Mouse (Mus musculus): ENCODE data around the gene Brd9. TPM values are rescaled to one million over a fixed set of nuclear protein-coding genes. Genes with fewer than 3 reads are reported as not detected.
A peak's percentile ranks its signal among the peaks of the same experiment; 100 is the strongest.
"Not testable (repeated sequence)": the region's sequence is repeated elsewhere in the genome, so short reads cannot be mapped to it uniquely, and the experiment has no call there.

Gene Brd9
- polyA plus RNA-seq, 1 experiment from 2014 or later = 82.6 TPM

DNA sequence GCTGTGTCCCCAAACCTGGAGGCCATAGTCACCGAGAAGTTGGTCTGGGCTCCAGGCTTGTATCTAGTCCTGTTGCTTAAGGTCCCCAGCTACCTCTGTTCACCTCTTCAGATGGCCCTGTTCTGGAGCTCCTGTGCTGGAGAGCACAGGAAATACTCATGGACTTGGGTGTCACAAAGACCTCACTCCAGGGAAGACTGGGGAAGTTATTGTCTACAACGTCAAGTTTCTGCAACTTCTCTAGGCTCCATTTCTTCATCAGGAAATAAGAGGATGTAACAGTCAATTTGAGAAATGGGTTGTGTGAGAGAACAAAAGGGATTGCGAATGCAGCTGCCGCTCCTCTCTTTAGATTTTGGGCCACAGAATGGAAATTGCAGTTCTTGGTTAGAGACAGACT is 58.8 kb downstream of the Brd9 start:
- H3K4me3 ChIP-seq (replicated peaks) = no peak overlapping the region
- 89% methylated on average over 4 of the region's 4 CpGs for WGBS

DNA sequence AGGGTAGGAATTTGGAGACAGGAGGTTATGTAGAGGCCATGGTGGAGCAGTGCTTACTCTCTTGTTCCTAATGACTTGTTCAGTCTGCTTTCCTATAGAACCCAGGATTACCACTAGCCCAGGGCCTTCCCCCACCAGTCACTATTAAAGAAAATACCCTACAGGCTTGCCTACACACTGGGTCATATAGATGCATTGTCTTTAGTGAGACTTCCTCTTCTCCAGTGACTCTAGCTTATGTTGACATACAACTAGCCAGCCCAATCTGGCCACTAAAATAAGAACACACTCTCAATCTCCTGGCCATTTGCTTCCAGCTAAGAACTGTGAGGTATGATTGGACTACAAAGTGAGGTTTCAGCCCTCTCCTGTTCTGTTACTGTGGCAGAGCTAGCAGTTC is 62.9 kb downstream of the Brd9 start:
- Histone ChIP-seq H3K4me2 (no peak overlapping the region), H3K4me3 (replicated peaks) (no peak overlapping the region), H3K27me3 (peaks cover 3% of the 10 kb centered on the region; the same call in 1 of the 2 replicates), H3K27ac (no peak overlapping the region), H3K36me3 (replicated peaks) (no peaks in the 10 kb centered on the region), H3K4me1 (no peaks in the 10 kb centered on the region), H3K9me3 (no peaks in the 10 kb centered on the region), H3K9ac (no peak overlapping the region)
- ATAC-seq (ENCODE audit: low FRiP score) = no peak

More for the DNA sequence above, 58.8 kb downstream of the Brd9 start:
- no peak overlapping the region for H3K4me2 ChIP-seq
- 0 out of 2 replicates have a peak, but pooled peaks cover 3% of the 10 kb centered on the region for H3K27me3 ChIP-seq
- no peaks in the 10 kb centered on the region for H3K36me3 ChIP-seq (replicated peaks)
- no peak overlapping the region for H3K9ac ChIP-seq
- H3K4me1 ChIP-seq = no peaks in the 10 kb centered on the region
- H3K9me3 ChIP-seq = no peaks in the 10 kb centered on the region
- no peak for ATAC-seq (ENCODE audit: low FRiP score)
- no peak overlapping the region for H3K27ac ChIP-seq

DNA sequence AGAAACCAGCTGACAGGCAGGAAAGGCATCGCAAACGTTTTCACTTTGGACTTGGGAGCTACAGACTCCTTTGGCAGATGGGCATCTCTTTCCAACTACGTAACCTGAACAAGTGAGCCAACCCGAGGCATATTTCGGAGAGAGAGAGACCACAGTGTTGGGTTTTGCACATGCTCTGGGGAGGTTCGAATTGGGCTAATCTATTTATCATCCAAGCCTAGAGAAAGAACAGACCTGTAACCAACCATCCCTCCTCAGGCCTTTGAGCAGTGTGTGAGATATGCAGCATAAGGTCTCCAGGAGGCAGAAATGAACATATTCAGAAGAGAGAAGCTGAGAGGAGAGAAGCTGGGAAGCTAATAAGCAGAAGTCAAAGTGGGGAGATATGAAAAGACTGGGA is 63.4 kb downstream of the Brd9 start:
- peaks cover 7% of the 10 kb centered on the region; the same call in 1 of the 2 replicates for H3K27me3 ChIP-seq
- ATAC-seq (ENCODE audit: low FRiP score) = no peak

DNA sequence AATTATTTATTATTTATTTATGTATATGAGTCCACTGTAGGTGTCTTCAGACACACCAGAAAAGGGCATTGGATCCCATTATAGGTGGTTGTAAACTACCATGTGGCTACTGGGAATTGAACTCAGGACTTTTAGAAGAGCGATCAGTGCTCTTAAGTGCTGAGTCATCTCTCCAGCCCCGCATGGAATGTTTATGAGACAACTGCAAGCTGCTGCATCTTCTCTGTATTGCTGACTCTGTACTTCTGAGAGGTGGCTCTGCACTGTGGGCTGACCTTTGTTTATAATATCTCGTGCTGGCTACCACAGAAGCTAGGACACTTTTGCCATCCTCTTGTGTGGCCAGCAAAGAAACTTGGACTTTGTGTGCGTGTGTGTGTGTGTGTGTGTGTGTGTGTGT is 63.9 kb downstream of the Brd9 start:
- Histone ChIP-seq H3K27ac (no peak overlapping the region), H3K4me2 (no peak overlapping the region), H3K9me3 (no peaks in the 10 kb centered on the region), H3K9ac (no peak overlapping the region), H3K4me1 (no peaks in the 10 kb centered on the region), H3K27me3 (peaks cover 11% of the 10 kb centered on the region; the same call in 1 of the 2 replicates), H3K36me3 (replicated peaks) (no peaks in the 10 kb centered on the region), H3K4me3 (replicated peaks) (no peak overlapping the region)
- whole genome bisulfite sequencing = 74% methylated on average over 4 of the region's 4 CpGs
- no peak for ATAC-seq (ENCODE audit: low FRiP score)

More for the DNA sequence above, 63.4 kb downstream of the Brd9 start:
- H3K4me2 ChIP-seq = no peak overlapping the region
- WGBS = 81% methylated on average over 6 of the region's 6 CpGs
- no peaks in the 10 kb centered on the region for H3K9me3 ChIP-seq
- no peaks in the 10 kb centered on the region for H3K4me1 ChIP-seq
- H3K36me3 ChIP-seq (replicated peaks) = no peaks in the 10 kb centered on the region
- no peak overlapping the region for H3K9ac ChIP-seq
- H3K27ac ChIP-seq = no peak overlapping the region
- H3K4me3 ChIP-seq (replicated peaks) = no peak overlapping the region

DNA sequence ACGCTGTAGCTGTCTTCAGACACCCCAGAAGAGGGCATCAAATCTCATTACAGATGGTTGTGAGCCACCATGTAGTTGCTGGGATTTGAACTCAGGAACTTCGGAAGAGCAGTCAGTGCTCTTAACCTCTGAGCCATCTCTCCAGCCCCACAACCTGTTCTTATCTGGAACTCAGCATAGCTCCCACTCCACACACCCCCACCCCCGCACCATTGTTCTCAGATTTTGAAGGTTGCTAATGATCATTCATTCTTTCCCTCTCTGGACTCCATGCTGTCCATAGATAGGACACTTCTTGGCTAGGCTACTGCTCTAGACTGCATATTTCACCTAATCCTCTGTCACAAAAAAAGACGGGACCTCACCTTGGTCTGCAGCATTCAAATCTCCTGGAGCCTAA is 69.3 kb downstream of the Brd9 start:
- 89% methylated on average over 4 of the region's 4 CpGs for WGBS
- not testable (repeated sequence) for H3K9me3 ChIP-seq; ATAC-seq (ENCODE audit: low FRiP score); H3K4me2 ChIP-seq; H3K4me3 ChIP-seq (replicated peaks); H3K36me3 ChIP-seq (replicated peaks); H3K27ac ChIP-seq; H3K9ac ChIP-seq
- peaks cover 15% of the 10 kb centered on the region for H3K4me1 ChIP-seq
- H3K27me3 ChIP-seq = peaks cover 47% of the 10 kb centered on the region

DNA sequence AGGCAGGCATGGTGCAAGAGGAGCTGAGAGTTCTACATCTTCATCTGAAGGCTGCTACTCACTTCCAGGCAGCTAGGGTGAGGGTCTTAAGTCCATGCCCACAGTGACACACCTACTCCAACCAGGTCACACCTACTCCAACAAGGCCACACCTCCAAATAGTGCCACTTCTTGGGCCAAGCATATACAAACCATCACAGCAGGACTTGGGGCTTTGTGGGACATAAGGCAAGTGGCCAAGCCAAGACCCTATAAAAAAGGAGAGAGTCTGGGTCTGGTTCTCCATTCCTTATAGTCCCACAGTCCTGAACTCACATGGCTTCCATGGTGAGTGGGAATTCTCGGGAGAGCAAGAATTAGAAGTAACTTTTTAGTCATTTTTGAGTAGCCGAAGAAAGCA is 70.6 kb downstream of the Brd9 start:
- not testable (repeated sequence) for H3K4me2 ChIP-seq; H3K9ac ChIP-seq; H3K4me3 ChIP-seq (replicated peaks); H3K27ac ChIP-seq; H3K9me3 ChIP-seq; H3K36me3 ChIP-seq (replicated peaks); ATAC-seq (ENCODE audit: low FRiP score)
- 75% methylated on average over 2 of the region's 2 CpGs for WGBS
- peaks cover 49% of the 10 kb centered on the region for H3K27me3 ChIP-seq
- H3K4me1 ChIP-seq = peaks cover 15% of the 10 kb centered on the region

DNA sequence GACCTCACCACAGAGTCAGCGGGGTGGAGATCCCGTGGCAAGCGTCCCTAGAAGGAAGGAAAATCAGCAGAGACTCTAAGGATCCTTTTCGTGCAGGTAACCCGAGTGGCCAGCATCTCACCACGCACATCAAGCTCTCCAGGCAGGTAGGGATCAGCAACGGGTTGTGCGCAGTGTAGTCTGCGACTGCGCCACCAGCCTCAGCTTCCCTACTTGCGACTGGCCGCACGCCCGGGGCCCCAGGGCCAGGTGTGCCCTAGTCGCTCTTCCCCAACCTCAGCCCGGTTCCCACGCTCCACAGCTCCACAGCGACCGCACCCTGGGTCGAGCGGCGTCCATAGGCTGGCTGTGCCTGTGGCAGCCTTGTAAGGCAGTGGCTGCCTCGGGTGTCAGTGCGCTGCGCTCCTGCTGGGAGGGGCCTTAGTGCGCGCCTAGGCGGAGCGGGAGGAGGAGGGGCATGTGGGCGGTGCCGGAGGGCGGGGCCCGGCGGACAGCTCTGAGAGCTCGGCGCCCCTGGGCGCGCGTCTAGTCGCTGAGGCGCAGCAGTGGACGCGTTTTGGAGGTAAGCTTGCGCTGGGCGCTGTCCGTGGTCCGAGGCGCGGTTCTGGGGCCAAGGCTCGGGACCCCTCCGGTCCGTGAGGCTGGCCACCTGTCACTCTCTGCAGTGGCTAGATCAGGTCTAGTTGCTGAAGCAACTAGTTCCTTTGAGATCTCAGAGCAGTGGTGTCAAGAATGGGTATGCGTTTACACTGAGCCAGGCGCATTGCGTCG is 71.5 kb downstream of the Brd9 start, which contains the start of gene Tppp:
Gene Tppp, plus strand, starts transcription at position 460 of the 771 bp plus-strand sequence.
- WGBS = under 1% methylated on average over 56 of the region's 56 CpGs
- peak within 1 kb of the TSS; percentile 54 for H3K9ac ChIP-seq
- no peaks in the 10 kb centered on the region for H3K36me3 ChIP-seq (replicated peaks)
- no peaks in the 10 kb centered on the region for H3K9me3 ChIP-seq
- H3K27me3 ChIP-seq = peaks cover 49% of the 10 kb centered on the region
- peaks cover 15% of the 10 kb centered on the region for H3K4me1 ChIP-seq
- H3K4me2 ChIP-seq = peak within 1 kb of the TSS; percentile 94
- H3K4me3 ChIP-seq (replicated peaks) = peak within 1 kb of the TSS; percentile 54
- H3K27ac ChIP-seq = peak within 1 kb of the TSS; percentile 57
- ATAC-seq (ENCODE audit: low FRiP score) = peak; percentile 93

DNA sequence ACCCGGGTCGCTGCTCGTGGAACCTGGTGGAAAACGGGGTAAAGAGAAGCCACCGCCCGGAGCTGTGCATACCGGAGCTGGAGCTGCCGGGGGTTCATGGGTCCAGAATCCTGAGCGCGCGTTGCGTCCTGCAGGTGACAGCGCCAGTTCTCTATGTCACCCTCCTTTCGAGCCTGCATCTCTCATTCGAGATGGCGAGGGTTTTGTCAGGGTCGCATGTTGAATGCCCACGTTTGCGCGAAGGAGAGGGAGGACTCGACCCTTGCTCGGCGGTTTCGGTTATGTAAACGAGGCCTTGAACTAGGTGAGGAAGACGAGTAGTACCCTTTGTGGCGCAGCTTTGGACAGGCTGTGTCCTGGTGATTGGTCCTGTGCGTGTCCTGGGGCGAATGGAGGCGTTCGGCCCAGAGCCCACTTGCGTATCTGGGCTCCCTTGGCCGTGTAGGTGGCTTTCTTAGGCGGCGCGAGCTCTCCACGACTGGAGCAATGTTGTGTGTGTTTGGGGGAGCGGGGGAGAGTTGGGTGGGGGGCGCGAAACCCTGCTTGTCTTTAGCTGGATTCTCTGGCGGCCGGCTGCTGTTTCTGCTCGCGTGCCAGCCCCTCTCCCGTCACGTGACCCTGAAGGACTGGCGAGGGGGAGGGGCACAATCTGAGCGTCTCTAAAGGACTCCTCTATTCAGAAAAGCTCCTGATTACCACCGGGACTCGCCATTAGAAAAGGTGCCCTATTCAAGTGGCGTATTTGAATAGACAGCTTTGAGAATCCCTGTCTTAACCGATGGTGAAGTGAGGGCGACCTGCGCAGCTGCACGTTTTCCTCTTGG is 72.4 kb downstream of the Brd9 start:
- H3K36me3 ChIP-seq (replicated peaks) = no peaks in the 10 kb centered on the region
- H3K4me3 ChIP-seq (replicated peaks) = peak overlapping the region; percentile 54
- H3K9me3 ChIP-seq = no peaks in the 10 kb centered on the region
- 1% methylated on average over 55 of the region's 55 CpGs for WGBS
- ATAC-seq (ENCODE audit: low FRiP score) = peak; percentile 73
- peaks cover 15% of the 10 kb centered on the region for H3K4me1 ChIP-seq
- peaks cover 49% of the 10 kb centered on the region for H3K27me3 ChIP-seq
- peak overlapping the region; percentile 94 for H3K4me2 ChIP-seq
- H3K9ac ChIP-seq = peak overlapping the region; percentile 54
- peak overlapping the region; percentile 57 for H3K27ac ChIP-seq

Small RNA genes within 50 kb of the gene (microRNA-seq; reads per million reads assigned to microRNA genes)
- gene Gm25197 = not detected

Other genes with a start within 250 kb of the Brd9 start
- 0.06 and 0.22 TPM in 2 replicates for gene Slc6a19, start 232.9 kb upstream of the Brd9 start, polyA plus RNA-seq (2016; fragmentation: Nextera tagmentation; extraction: Ambion mirVana)
- 40.6 and 48.9 TPM in 2 replicates for gene Slc12a7, start 204.7 kb upstream of the Brd9 start, polyA plus RNA-seq (2016; fragmentation: Nextera tagmentation; extraction: Ambion mirVana)
- gene Nkd2, start 90.2 kb upstream of the Brd9 start, polyA plus RNA-seq (2016; fragmentation: Nextera tagmentation; extraction: Ambion mirVana) = 7.9 and 8.8 TPM in 2 replicates
- gene Trip13, start within 50 bp of the Brd9 start, polyA plus RNA-seq (2016; fragmentation: Nextera tagmentation; extraction: Ambion mirVana) = 45.3 and 47.2 TPM in 2 replicates
- not detected in 2 replicates for gene Zdhhc11, start 26.0 kb downstream of the Brd9 start, polyA plus RNA-seq (2016; fragmentation: Nextera tagmentation; extraction: Ambion mirVana)
- 4.2 and 5.1 TPM in 2 replicates for gene Tppp, start 71.6 kb downstream of the Brd9 start, polyA plus RNA-seq (2016; fragmentation: Nextera tagmentation; extraction: Ambion mirVana)
- gene Cep72, start 124.5 kb downstream of the Brd9 start, polyA plus RNA-seq (2016; fragmentation: Nextera tagmentation; extraction: Ambion mirVana) = 19.1 and 24.8 TPM in 2 replicates
- not detected in 2 replicates for gene Slc9a3, start 183.6 kb downstream of the Brd9 start, polyA plus RNA-seq (2016; fragmentation: Nextera tagmentation; extraction: Ambion mirVana)